Mouse (Mus musculus): Measurements from ENCODE around the gene Zbtb48. TPM values are rescaled to one million over a fixed set of nuclear protein-coding genes. Genes with fewer than 3 reads are reported as not detected.

Zbtb48 gene
- polyA plus RNA-seq, 1 experiment from 2014 or later = 7.6 TPM

DNA sequence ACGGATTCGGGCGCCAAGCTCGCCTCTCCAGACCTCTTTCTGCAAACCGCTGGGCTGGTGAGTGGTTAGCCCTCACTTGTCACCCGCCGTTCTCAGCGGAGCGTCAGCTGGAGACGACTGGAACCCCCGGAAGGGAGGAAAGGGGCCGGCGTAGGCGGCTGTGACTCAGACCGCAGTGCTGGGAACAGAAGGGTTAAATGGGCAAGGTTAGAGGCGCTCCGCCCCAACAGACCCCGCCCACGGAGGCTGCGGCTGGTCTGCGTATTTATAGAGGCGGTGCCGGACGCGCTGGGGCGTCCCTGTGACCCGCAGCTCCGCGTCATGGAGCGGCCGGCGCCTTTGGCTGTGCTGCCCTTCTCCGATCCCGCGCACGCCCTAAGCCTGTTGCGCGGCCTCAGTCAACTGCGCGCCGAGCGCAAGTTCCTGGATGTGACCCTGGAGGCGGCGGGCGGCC lies 18.8 kb downstream of the Zbtb48 start, which contains the start of gene Klhl21:
Gene Klhl21, plus strand, starts transcription at position 182 of the 454 bp plus-strand sequence.
- Histone ChIP-seq H3K4me3 (ENCODE audit: low read depth, low read length) (peak within 1 kb of the TSS; percentile 72), H3K4me2 (replicated peaks; ENCODE audit: low read depth) (peak within 1 kb of the TSS; percentile 100), H3K27me3 (replicated peaks; ENCODE audit: control insufficient read depth, insufficient read depth, low read length) (no peaks in the 10 kb centered on the region), H3K27ac (ENCODE audit: low read depth, low read length) (peak within 1 kb of the TSS; percentile 94), H3K9ac (ENCODE audit: low read depth, low read length) (peak within 1 kb of the TSS; percentile 62), H3K36me3 (ENCODE audit: control insufficient read depth, insufficient read depth) (peaks cover under 1% of the 10 kb centered on the region; the same call in 1 of the 2 replicates), H3K9me3 (ENCODE audit: control insufficient read depth) (no peaks in the 10 kb centered on the region), H3K4me1 (replicated peaks; ENCODE audit: control insufficient read depth, insufficient read depth, low read length) (peaks cover 8% of the 10 kb centered on the region)
- no peak for TF ChIP-seq CTCF (IDR thresholded peaks at IDR 0.05; ENCODE audit: low read depth)
- under 1% methylated on average over 45 of the region's 45 CpGs for whole genome bisulfite sequencing
- ATAC-seq = peak; percentile 87

DNA sequence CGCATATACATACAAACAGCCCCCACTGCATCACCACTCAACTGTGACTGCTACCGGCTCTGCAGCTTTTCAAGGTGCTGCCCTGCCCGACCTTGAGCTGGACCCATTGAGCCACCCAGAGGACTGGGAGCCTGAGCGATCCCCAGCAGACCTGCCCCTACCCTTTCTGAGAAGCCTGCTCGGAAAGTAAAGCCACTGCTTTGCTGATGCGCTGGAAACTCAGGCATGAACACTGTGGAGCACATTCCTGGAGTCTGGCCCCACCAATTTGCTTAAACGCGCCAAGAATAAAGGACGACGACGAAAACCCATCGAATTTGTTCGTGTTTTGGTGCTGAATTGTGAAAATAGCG lies 19.3 kb downstream of the Zbtb48 start:
- Histone ChIP-seq H3K9ac (ENCODE audit: low read depth, low read length) (peak overlapping the region; percentile 62), H3K27me3 (replicated peaks; ENCODE audit: control insufficient read depth, insufficient read depth, low read length) (no peaks in the 10 kb centered on the region), H3K9me3 (ENCODE audit: control insufficient read depth) (no peaks in the 10 kb centered on the region), H3K4me1 (replicated peaks; ENCODE audit: control insufficient read depth, insufficient read depth, low read length) (peaks cover 8% of the 10 kb centered on the region), H3K4me3 (ENCODE audit: low read depth, low read length) (peak overlapping the region; percentile 72), H3K4me2 (replicated peaks; ENCODE audit: low read depth) (peak overlapping the region; percentile 100), H3K36me3 (ENCODE audit: control insufficient read depth, insufficient read depth) (no peaks in the 10 kb centered on the region; the same call in 1 of the 2 replicates), H3K27ac (ENCODE audit: low read depth, low read length) (peak overlapping the region; percentile 94)
- 1% methylated on average over 14 of the region's 14 CpGs for WGBS
- TF ChIP-seq CTCF (IDR thresholded peaks at IDR 0.05; ENCODE audit: low read depth) = no peak
- ATAC-seq = no peak

DNA sequence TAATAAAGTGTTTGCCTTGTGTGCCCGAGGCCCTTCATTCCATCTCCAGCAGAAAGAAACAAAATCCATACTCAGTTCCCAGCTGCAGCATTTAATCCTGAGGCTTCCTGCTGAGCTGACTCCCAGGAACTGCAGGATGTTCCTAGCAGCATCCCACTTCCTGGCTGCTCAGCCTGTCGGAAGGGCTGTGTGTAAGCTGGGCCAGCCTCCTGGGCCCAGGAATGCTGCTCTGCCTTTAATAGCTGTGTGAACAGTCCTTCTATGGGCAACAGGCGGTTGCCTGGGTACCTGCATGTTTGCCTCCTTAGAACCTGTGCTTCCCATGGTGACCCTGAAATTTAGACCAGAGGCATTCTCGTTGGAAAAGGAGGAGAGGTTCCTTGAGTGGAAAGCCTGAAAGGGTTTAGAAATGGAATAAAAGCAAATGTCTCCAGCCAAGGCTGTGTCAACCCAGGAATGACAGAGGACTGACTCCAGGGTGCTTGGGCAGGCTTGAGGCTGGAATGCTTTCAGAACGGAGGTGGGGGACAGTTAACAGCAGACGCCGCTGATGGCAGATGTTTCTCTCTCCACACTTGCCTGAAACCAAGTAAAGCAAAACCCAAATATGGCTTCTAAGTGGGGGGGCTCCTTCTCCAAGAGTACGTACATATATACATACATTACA lies 19.9 kb downstream of the Zbtb48 start:
- Histone ChIP-seq H3K9me3 (ENCODE audit: control insufficient read depth) (no peaks in the 10 kb centered on the region), H3K36me3 (ENCODE audit: control insufficient read depth, insufficient read depth) (no peaks in the 10 kb centered on the region; the same call in 1 of the 2 replicates), H3K27ac (ENCODE audit: low read depth, low read length) (peak overlapping the region; percentile 94), H3K4me1 (replicated peaks; ENCODE audit: control insufficient read depth, insufficient read depth, low read length) (peaks cover 8% of the 10 kb centered on the region), H3K4me3 (ENCODE audit: low read depth, low read length) (peak overlapping the region; percentile 72), H3K4me2 (replicated peaks; ENCODE audit: low read depth) (peak overlapping the region; percentile 100), H3K27me3 (replicated peaks; ENCODE audit: control insufficient read depth, insufficient read depth, low read length) (no peaks in the 10 kb centered on the region), H3K9ac (ENCODE audit: low read depth, low read length) (peak overlapping the region; percentile 62)
- 15% methylated on average over 8 of the region's 8 CpGs for WGBS
- TF ChIP-seq CTCF (IDR thresholded peaks at IDR 0.05; ENCODE audit: low read depth) = no peak
- ATAC-seq = no peak

DNA sequence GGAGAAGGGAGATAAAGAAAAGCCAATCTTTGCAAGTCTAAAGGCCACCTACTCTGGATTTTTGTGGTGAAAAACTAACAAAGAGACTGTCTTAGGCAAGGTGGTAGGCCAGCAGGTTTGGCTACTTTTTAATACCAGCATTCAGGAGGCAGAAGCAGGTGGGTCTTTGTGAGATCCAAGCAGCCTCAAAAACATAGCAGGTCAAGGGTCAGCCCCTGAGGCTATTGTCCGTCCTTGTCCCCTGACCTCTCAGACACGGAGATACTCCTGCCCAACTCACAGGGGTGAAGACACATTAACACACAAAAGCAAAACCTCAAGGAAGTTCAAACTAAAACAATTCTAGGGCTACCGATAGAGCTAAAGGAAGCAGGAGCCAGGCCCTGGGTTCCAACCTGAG lies 20.7 kb downstream of the Zbtb48 start:
- H3K9me3 ChIP-seq (ENCODE audit: control insufficient read depth) = no peaks in the 10 kb centered on the region
- H3K27ac ChIP-seq (ENCODE audit: low read depth, low read length) = no peak overlapping the region; the same call in 1 of the 2 replicates
- peak overlapping the region; percentile 100; the same call in 1 of the 2 replicates for H3K4me2 ChIP-seq (replicated peaks; ENCODE audit: low read depth)
- no peak overlapping the region for H3K4me3 ChIP-seq (ENCODE audit: low read depth, low read length)
- no peak for ATAC-seq
- H3K36me3 ChIP-seq (ENCODE audit: control insufficient read depth, insufficient read depth) = no peaks in the 10 kb centered on the region; the same call in 1 of the 2 replicates
- H3K4me1 ChIP-seq (replicated peaks; ENCODE audit: control insufficient read depth, insufficient read depth, low read length) = peaks cover 8% of the 10 kb centered on the region
- no peaks in the 10 kb centered on the region for H3K27me3 ChIP-seq (replicated peaks; ENCODE audit: control insufficient read depth, insufficient read depth, low read length)
- no peak overlapping the region for H3K9ac ChIP-seq (ENCODE audit: low read depth, low read length)
- no peak for TF ChIP-seq CTCF (IDR thresholded peaks at IDR 0.05; ENCODE audit: low read depth)
- 61% methylated on average over 3 of the region's 3 CpGs for WGBS

DNA sequence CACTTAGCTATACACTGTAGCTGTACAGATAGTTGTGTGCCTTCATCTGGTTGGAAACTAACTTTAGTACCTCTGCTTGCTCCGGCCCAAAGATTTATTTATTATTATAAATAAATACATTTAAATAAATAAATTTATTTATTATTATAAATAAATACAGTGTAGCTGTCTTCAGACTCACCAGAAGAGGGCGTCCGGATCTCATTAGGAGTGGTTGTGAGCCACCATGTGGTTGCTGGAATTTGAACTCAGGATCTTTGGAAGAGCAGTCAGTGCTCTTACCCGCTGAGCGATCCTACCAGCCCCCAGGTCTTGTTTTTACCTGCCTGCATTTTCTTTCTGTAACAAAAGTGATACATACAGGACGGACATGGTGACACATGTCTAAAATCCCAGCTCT lies 21.3 kb downstream of the Zbtb48 start:
- Histone ChIP-seq H3K27me3 (replicated peaks; ENCODE audit: control insufficient read depth, insufficient read depth, low read length) (no peaks in the 10 kb centered on the region), H3K4me2 (replicated peaks; ENCODE audit: low read depth) (no peak overlapping the region), H3K4me3 (ENCODE audit: low read depth, low read length) (no peak overlapping the region), H3K36me3 (ENCODE audit: control insufficient read depth, insufficient read depth) (no peaks in the 10 kb centered on the region), H3K4me1 (replicated peaks; ENCODE audit: control insufficient read depth, insufficient read depth, low read length) (peaks cover 8% of the 10 kb centered on the region), H3K9me3 (ENCODE audit: control insufficient read depth) (no peaks in the 10 kb centered on the region), H3K27ac (ENCODE audit: low read depth, low read length) (no peak overlapping the region), H3K9ac (ENCODE audit: low read depth, low read length) (no peak overlapping the region)
- ATAC-seq = no peak
- 75% methylated on average over 6 of the region's 6 CpGs for WGBS
- peak; percentile 55 for TF ChIP-seq CTCF (IDR thresholded peaks at IDR 0.05; ENCODE audit: low read depth)

DNA sequence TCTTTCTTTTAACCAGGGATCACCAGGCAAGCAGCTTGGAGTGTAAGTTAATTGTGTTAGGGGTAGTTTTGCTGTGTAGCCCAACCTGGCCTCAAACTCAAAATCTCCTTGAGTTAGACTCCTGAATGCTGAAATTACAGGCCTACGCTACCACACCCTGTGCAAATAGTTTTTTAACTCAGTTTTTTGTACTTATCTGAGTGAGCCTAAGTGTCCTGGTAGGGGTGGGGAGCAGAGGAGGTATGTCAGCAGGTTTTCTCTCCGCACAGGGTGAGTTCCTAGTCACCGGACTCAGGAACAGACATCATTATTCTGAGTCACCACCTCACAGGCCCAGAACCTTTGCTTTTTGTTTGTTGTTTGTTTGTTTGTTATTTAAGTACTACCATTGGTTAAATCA lies 25.4 kb downstream of the Zbtb48 start:
- H3K4me3 ChIP-seq (ENCODE audit: low read depth, low read length) = no peak overlapping the region
- H3K27ac ChIP-seq (ENCODE audit: low read depth, low read length) = no peak overlapping the region
- no peak for TF ChIP-seq CTCF (IDR thresholded peaks at IDR 0.05; ENCODE audit: low read depth)
- no peaks in the 10 kb centered on the region for H3K27me3 ChIP-seq (replicated peaks; ENCODE audit: control insufficient read depth, insufficient read depth, low read length)
- no peaks in the 10 kb centered on the region for H3K4me1 ChIP-seq (replicated peaks; ENCODE audit: control insufficient read depth, insufficient read depth, low read length)
- WGBS = 64% methylated on average over 3 of the region's 3 CpGs
- ATAC-seq = no peak
- no peak overlapping the region for H3K4me2 ChIP-seq (replicated peaks; ENCODE audit: low read depth)
- H3K9ac ChIP-seq (ENCODE audit: low read depth, low read length) = no peak overlapping the region
- H3K9me3 ChIP-seq (ENCODE audit: control insufficient read depth) = no peaks in the 10 kb centered on the region
- H3K36me3 ChIP-seq (ENCODE audit: control insufficient read depth, insufficient read depth) = no peaks in the 10 kb centered on the region

Data from intestine, postnatal 0 days (tissue).